Mouse (Mus musculus) layer of hippocampus, adult 9-10 months (tissue): ENCODE data around the gene Mapk8ip2.
A peak's percentile ranks its signal among the peaks of the same experiment; 100 is the strongest.
"Not testable (repeated sequence)": the region's sequence is repeated elsewhere in the genome, so short reads cannot be mapped to it uniquely, and the experiment has no call there.

Source experiments
- DNase-seq: peaks from one replicate; pipeline ENCODE4 v3.0.0; 2022; ENCODE audit warnings: low spot score

Mapk8ip2 gene

DNA sequence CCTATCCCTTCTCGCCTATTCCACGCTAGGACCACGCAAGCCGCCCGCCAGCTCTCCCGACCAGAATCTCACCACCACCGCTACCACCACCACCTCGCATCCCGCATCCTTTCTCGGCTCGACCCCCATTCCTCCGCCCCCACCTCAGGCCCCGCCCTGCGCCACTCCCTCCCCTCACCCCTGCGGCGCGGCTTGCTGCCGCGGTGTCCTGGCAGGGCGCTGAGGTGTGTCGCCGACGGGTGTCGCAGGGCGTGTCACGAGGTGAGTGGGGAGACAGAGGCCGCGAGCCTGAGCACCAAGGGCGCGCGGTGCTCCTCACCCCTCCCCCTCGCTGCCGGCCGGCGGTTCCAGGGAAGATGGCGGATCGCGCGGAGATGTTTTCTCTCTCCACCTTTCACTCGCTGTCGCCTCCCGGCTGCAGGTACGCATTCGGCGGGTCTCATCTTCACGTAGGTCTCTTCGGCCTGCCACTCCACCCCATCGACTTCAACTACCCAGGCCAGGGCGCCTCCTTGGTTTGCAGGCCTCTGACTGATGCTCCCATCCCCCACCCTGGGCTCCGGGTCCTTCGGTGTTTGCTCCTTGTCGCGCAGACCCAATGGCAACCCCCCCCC is at the start of gene Mapk8ip2:
TSS of gene Mapk8ip2 (plus strand) at position 49 of the 614 bp plus-strand sequence.
- no peak for DNase-seq

GRCm38 (mm10) chr15:89404831-89405623 is 48.7 kb upstream of the Mapk8ip2 start:
- no peak for DNase-seq

- no peak for DNase-seq
Observed at GRCm38 (mm10) chr15:89406691-89407090, 47.0 kb upstream of the Mapk8ip2 start.

- no peak for DNase-seq
Observed at GRCm38 (mm10) chr15:89410118-89410517, 43.6 kb upstream of the Mapk8ip2 start, which contains the start of gene Syce3. Gene Syce3 (minus strand): TSS chr15:89410503.

- no peak for DNase-seq
Observed at GRCm38 (mm10) chr15:89415282-89415681, 38.4 kb upstream of the Mapk8ip2 start.

- no peak for DNase-seq
Observed at GRCm38 (mm10) chr15:89421938-89422337, 31.8 kb upstream of the Mapk8ip2 start.

DNA sequence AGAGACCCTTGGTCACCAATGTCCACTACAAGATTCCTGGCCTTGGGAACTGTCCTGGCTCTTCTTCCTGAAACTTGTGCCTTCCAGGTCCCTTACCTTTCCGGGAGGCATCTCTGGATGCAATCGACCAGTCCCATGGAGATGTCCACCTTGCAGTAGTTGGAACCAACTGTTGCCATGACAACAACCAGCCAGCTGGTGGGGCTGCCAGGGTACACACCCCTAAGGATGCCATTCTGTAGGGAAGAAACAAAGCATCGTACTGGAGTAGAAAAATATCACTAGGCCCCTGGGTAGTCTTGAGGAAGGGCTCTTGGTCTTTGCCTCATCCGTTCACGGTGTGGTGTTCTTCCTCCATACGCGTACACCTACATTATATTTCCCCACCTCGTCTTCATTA is 29.1 kb upstream of the Mapk8ip2 start:
- DNase-seq = no peak

GRCm38 (mm10) chr15:89425711-89426121 is 28.0 kb upstream of the Mapk8ip2 start, which contains the start of gene Cpt1b:
Gene Cpt1b (minus strand): TSS chr15:89425863.
- no peak for DNase-seq

GRCm38 (mm10) chr15:89426716-89427115 is 27.0 kb upstream of the Mapk8ip2 start:
- DNase-seq = no peak

- DNase-seq = no peak
Observed at GRCm38 (mm10) chr15:89428136-89428790, 25.4 kb upstream of the Mapk8ip2 start.

GRCm38 (mm10) chr15:89428821-89429351 is 24.8 kb upstream of the Mapk8ip2 start:
- DNase-seq = no peak

DNA sequence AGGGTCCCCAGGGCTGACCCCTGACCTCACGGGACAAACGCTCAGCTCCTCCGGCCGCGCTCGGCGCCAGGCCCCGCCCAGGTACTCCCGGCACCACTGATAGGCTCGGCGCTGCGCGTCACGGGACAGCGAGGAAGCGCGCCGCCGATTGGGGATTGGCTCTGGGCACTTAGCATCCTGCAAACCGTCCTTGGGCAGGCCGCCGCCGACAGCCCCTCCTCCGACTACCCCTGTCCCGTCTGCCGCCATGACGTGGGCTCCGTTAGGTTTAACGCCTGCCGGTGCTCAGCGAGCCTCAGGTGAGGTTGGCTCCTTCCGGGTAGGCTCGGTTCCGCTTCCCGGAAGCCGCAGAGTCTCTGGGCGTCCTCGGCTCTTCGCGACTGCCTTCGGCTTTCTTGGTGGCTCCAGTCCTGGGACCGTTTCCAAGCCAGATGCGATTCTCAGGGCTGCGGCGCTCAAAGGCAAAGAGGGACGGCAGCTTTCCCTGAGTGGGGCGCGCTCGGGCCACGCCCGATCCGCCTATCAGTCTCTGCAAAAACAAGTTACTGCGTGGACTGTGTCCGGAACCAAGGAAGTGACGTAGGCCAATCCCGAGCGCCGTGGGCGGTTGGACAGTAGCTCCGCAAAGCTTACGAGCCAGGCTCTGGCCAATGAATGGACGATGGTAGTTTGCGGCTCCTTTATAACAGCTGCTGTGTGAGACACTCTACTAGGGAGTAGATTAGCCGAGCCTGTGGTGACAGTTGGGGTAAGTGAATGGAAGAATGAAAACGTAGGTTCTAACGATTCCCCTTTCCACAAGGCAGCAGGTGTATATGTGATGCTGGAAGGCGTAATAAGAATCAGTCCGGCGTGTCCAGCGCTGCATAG is 24.1 kb upstream of the Mapk8ip2 start, which contains the start of the genes C730034F03Rik, Gm44502 and Chkb:
TSS of gene C730034F03Rik (plus strand) at position 238 of the 870 bp plus-strand sequence.
TSS of gene Gm44502 (minus strand) at position 345 of the 870 bp plus-strand sequence.
TSS of gene Chkb (minus strand) at position 557 of the 870 bp plus-strand sequence.
- DNase-seq = peak; percentile 90

DNA sequence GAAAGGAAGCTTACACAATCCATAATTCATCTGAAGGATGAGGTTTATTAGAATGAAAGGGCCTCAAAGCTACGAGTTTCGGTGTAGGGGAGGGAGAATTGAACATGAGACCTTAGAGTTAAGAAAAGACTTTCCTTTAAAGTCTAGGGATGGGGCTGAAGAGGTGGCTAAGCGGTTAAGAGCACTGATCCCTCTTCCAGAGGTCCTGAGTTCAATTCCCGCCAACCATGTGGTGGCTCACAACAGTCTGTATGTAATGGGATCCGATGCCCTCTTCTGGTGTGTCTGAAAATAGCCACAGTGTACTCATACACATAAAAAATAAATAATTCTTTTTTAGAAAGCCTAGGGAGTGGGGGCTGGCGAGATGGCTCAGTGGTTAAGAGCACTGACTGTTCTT is 23.4 kb upstream of the Mapk8ip2 start:
- no peak for DNase-seq

DNA sequence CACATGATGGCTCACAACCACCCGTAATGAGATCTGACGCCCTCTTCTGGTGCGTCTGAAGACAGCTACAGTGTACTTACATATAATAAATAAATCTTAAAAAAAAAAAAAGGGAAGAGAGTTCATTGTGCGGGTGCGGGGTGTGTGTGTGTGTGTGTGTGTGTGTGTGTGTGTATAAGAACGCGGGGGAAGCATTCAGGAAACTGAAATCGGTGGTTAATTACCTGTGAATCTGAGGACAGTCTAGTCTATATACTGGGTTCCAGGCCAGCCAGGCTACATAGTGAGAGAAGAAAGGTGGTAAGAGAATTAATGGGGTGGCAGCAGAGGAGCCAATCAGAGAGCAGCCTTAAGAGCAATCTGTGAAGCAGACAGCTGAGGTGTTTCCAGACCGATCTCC is 22.9 kb upstream of the Mapk8ip2 start:
- DNase-seq = not testable (repeated sequence)

DNA sequence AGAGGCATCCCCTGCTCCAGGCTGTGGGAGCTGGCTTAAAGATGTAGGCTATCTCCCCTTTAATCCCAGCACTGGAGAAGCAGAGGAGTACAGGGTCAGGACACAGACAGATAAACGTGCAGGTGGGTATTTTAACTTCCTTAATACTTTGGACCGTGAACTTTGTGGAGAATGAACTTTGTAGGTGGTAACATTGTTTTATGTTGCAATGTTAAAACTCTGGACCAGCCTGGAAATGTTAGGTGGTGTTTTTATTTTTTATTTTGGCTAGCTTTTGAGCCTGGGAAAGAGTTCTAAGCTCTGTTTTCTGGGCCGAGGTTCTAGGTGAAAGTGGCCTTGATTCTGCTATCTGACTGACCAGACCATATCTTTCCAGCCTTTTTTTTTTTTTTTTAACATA is 22.4 kb upstream of the Mapk8ip2 start:
- no peak for DNase-seq

DNA sequence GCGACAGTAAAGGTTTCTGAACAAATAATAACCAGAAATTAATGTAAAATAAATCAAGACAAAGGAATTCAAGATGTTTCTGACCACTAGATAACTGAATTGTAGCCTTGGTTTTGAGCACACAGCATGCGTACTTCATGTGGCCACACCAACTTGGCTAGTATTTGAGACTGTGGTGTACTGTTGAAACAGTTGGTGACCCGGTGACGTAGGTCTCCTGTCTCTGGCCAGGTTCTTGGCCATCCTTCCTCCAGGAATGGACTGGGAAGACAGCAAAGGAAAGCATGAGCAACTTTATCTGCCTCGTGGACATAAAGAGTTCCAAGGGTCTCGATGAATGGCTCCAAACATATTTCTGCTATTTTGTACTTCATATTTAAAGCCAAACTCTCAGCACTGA is 21.9 kb upstream of the Mapk8ip2 start:
- no peak for DNase-seq

- no peak for DNase-seq
Observed at GRCm38 (mm10) chr15:89432946-89433345, 20.8 kb upstream of the Mapk8ip2 start.

DNA sequence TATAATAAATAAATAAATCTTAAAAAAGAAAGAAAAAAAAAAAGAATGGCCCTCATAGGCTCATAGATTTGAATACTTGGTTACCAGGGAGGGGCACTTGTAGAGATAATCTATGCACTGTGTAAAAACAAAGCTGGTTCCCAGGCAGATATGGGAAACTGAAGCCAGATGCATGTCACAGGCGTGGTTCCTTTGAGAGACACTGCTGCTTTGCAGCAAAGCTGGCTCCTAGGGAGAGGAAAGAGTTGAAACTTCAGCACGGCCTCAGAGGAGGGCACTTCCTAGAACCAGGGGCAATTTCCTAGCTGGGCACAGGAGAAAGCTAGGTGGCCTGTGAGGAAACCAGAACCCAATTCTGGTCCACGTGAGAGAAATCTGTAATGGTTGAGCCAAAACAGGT is 19.6 kb upstream of the Mapk8ip2 start:
- DNase-seq = no peak

GRCm38 (mm10) chr15:89435878-89436277 is 17.8 kb upstream of the Mapk8ip2 start:
- no peak for DNase-seq

GRCm38 (mm10) chr15:89442486-89443070 is 11.1 kb upstream of the Mapk8ip2 start:
- no peak for DNase-seq
